Mouse (Mus musculus): ENCODE data around the gene Rhox4b.
"Not testable (repeated sequence)": the region's sequence is repeated elsewhere in the genome, so short reads cannot be mapped to it uniquely, and the experiment has no call there.

Gene Rhox4b

GRCm38 (mm10) chrX:37432194-37432593 lies at the start of gene Rhox4b:
Gene Rhox4b (plus strand): TSS chrX:37432494.
- DNase-seq (ENCODE audit: low spot score) = not testable (repeated sequence)

- DNase-seq (ENCODE audit: low spot score) = not testable (repeated sequence)
Observed at GRCm38 (mm10) chrX:37390548-37390947, 41.7 kb upstream of the Rhox4b start, which contains the start of gene Rhox4a2. Gene Rhox4a2 (plus strand): TSS chrX:37390848.

- DNase-seq (ENCODE audit: low spot score) = not testable (repeated sequence)
Observed at GRCm38 (mm10) chrX:37411767-37412166, 20.5 kb upstream of the Rhox4b start, which contains the start of gene Rhox2b. Gene Rhox2b (plus strand): TSS chrX:37412067.

- DNase-seq (ENCODE audit: low spot score) = not testable (repeated sequence)
Observed at GRCm38 (mm10) chrX:37453380-37453779, 21.1 kb downstream of the Rhox4b start, which contains the start of gene Rhox2c. Gene Rhox2c (plus strand): TSS chrX:37453680.

- DNase-seq (ENCODE audit: low spot score) = not testable (repeated sequence)
Observed at GRCm38 (mm10) chrX:37458285-37458684, 26.0 kb downstream of the Rhox4b start, which contains the start of gene Rhox3c. Gene Rhox3c (plus strand): TSS chrX:37458585.

- DNase-seq (ENCODE audit: low spot score) = not testable (repeated sequence)
Observed at GRCm38 (mm10) chrX:37480037-37480436, 47.7 kb downstream of the Rhox4b start, which contains the start of gene Rhox4c. Gene Rhox4c (plus strand): TSS chrX:37480337.

Data from ovary, postnatal 36 days (tissue).